In the genomic region with DNA sequence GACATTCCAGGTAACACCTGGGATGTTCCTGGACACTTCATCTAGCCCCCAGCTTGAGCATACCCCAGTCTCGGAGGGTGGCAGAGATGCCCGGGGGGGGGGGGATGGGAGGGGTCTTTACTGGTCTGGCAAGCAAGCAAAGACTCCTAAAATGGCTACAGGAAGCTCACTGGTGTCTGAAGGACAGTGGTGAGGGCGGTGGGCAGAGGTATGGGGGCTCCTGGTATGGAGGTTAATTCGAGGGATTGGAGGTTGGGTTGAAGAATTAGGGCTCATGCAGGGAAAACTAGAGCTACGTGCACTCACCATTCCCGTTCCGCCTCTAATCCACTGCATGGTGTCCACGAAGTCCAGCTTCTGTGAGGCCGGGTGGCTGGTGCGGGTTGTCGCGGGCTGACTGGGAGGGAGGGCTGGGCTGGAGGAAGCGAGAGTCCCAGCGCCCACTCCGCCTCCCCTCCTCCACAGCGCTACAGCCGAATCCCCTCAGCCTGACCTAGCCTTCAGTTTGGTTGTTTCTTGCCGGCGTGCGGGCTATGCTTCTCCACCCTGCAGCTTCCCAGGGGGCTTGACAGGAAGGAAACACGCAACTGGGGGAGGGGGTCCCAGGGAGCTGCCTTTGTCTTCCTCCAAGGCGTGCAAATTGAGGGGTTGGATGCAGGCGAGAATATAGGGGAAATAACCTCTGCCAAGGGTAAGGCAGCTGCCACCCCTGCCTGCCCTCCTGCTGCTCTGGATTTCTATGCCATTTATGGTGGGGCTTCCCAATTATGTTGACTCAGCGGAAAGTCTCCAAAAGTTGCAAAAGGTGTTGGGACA, we compare ENCODE assay signal across 9 mouse cellular contexts. TPM values are rescaled to one million over a fixed set of nuclear protein-coding genes. Genes with fewer than 3 reads are reported as not detected.
DNase-seq lines count a peak whose midpoint lies in the region; ATAC-seq and TF ChIP-seq lines count a peak whose summit lies in the region.
"Had no signal": no experiment of that assay in that cellular context is flagged by ENCODE, and none has a peak within 500 bp of the region (broad histone marks: within the 10 kb centered on the region; RNA-seq: fewer than 3 reads in every experiment).

TSS of gene Arhgef9 (minus strand) at position 753 of the 816 bp plus-strand sequence.

- WGBS in hindbrain, embryonic 15.5 days = 25% methylated on average over 19 of the region's 24 CpGs
- 10% methylated on average over 19 of the region's 24 CpGs for WGBS in liver, adult 2 months
- 18% methylated on average over 23 of the region's 24 CpGs for WGBS in olfactory bulb, adult 2 months

- H3K27ac ChIP-seq in gastrocnemius, adult 2 months = peak within 1 kb of the TSS; percentile 28; the same call in 1 of the 2 replicates
- peak within 1 kb of the TSS; percentile 85 for H3K27ac ChIP-seq in hindbrain, embryonic 15.5 days (replicated peaks)
- no peak within 1 kb of the TSS for H3K27ac ChIP-seq in liver, adult 2 months (replicated peaks; ENCODE audit: insufficient read depth, low read depth, low read length)
- H3K27ac ChIP-seq in olfactory bulb, adult 2 months (ENCODE audit: insufficient read depth, low read depth, low read length) = peak within 1 kb of the TSS; percentile 87

- peak within 1 kb of the TSS; percentile 61 for H3K4me2 ChIP-seq in hindbrain, embryonic 15.5 days

- intact Hi-C loops in gastrocnemius, adult 2 months (cut with DNase I) = no loop called here

- no peak for TF ChIP-seq CTCF in gastrocnemius, adult 2 months (IDR thresholded peaks at IDR 0.05)
- no peak for TF ChIP-seq CTCF in liver, adult 2 months (IDR thresholded peaks at IDR 0.05; ENCODE audit: low read depth, low read length)
- TF ChIP-seq CTCF in olfactory bulb, adult 2 months (IDR thresholded peaks at IDR 0.05; ENCODE audit: insufficient read depth, low read depth, low read length) = no peak

- H3K79me2 ChIP-seq in liver, adult 2 months (ENCODE audit: control insufficient read depth, insufficient read depth, low read length) = no peaks in the 10 kb centered on the region

- H3K36me3 ChIP-seq in hindbrain, embryonic 15.5 days = no peaks in the 10 kb centered on the region
- no peaks in the 10 kb centered on the region for H3K36me3 ChIP-seq in liver, adult 2 months (ENCODE audit: control insufficient read depth, insufficient read depth, low read length)

- H3K4me3 ChIP-seq in gastrocnemius, adult 2 months = peak within 1 kb of the TSS; percentile 71
- peak within 1 kb of the TSS; percentile 47 for H3K4me3 ChIP-seq in hindbrain, embryonic 15.5 days
- peak within 1 kb of the TSS; percentile 42; the same call in 1 of the 2 replicates for H3K4me3 ChIP-seq in liver, adult 2 months (ENCODE audit: insufficient read depth, low read depth, low read length)
- H3K4me3 ChIP-seq in olfactory bulb, adult 2 months (ENCODE audit: insufficient read depth, low read depth, low read length) = peak within 1 kb of the TSS; percentile 74

- TF ChIP-seq POLR2A in liver, adult 2 months (IDR thresholded peaks at IDR 0.05; ENCODE audit: extremely low read depth, insufficient read depth, low read length) = no peak
- no peak for TF ChIP-seq POLR2A in olfactory bulb, adult 2 months (IDR thresholded peaks at IDR 0.05; ENCODE audit: insufficient read depth, low read depth, low read length)

- H3K9me3 ChIP-seq in hindbrain, embryonic 15.5 days = no peaks in the 10 kb centered on the region

- no peak for DNase-seq in left cerebral cortex, adult 18-20 months (ENCODE audit: low spot score in 2 of 2)
- no peak for DNase-seq in left cerebral cortex, adult 11 months (ENCODE audit: low spot score)
- DNase-seq in cerebellum, adult 8-10 months = peak; percentile 21
- DNase-seq in gastrocnemius, adult 2 months = peak; percentile 17
- no peak for DNase-seq in liver, adult 2 months (ENCODE audit: extremely low read depth, low read depth, low spot score)
- no peak for DNase-seq in adipocyte (ENCODE audit: low spot score)

- ATAC-seq in hindbrain, embryonic 15.5 days (ENCODE audit: low FRiP score, low read depth) = peak; percentile 92
- ATAC-seq: Patski had no signal

- 0 out of 2 replicates have a peak, but pooled peaks cover 3% of the 10 kb centered on the region for H3K4me1 ChIP-seq in hindbrain, embryonic 15.5 days (replicated peaks)
- H3K4me1 ChIP-seq in liver, adult 2 months (ENCODE audit: control insufficient read depth, insufficient read depth, low read length) = no peaks in the 10 kb centered on the region
- H3K4me1 ChIP-seq in olfactory bulb, adult 2 months (ENCODE audit: control insufficient read depth, insufficient read depth, low read length) = no peaks in the 10 kb centered on the region

- H3K27me3 ChIP-seq in hindbrain, embryonic 15.5 days = no peaks in the 10 kb centered on the region
- H3K27me3 ChIP-seq in liver, adult 2 months (ENCODE audit: control insufficient read depth, insufficient read depth, low read length) = no peaks in the 10 kb centered on the region

- H3K9ac ChIP-seq in hindbrain, embryonic 15.5 days = peak within 1 kb of the TSS; percentile 55
- H3K9ac ChIP-seq in liver, adult 2 months (ENCODE audit: low read depth, low read length) = peak within 1 kb of the TSS; percentile 4; the same call in 1 of the 2 replicates

RNA-seq across cellular contexts. Expression of gene Arhgef9, which starts in this region (rescaled TPM):
- total RNA-seq in left cerebral cortex, adult 18-20 months (2021) = 100 to 1,000 TPM; 293 to 298 TPM
- 10 to 100 TPM; 11.6 to 15.4 TPM for total RNA-seq in gastrocnemius, adult 2 months (2021)
- 44.9 and 45.7 TPM in 2 replicates for polyA plus RNA-seq in hindbrain, embryonic 15.5 days (2015; fragmentation: Nextera tagmentation; extraction: Ambion mirVana)
- 1.3 and 4.3 TPM in 2 replicates for total RNA-seq in liver, adult 2 months (2014; rRNA removed)
- polyA plus RNA-seq in liver, adult 2 months (2012; rRNA removed) = 1.3 and 1.7 TPM in 2 replicates
- 190 TPM in 1 of 2 replicates, not detected in the other for polyA plus RNA-seq in olfactory bulb, adult 2 months (2012; ENCODE audit: insufficient read depth, insufficient read length, low replicate concordance, missing spikeins)

Comparison
In these comparisons a context has a peak if more than half of its experiments do, and no peak if none do; other contexts are left out.
1. RNA of gene Arhgef9 (total RNA-seq): 293 to 298 TPM in left cerebral cortex, adult 18-20 months; 11.6 to 15.4 TPM in gastrocnemius, adult 2 months and 1.3 to 4.3 TPM in liver, adult 2 months; every median in the first group is over 10 times any median in the second.
2. RNA of gene Arhgef9 (polyA plus RNA-seq): 190 TPM in olfactory bulb, adult 2 months and 44.9 to 45.7 TPM in hindbrain, embryonic 15.5 days; 1.3 to 1.7 TPM in liver, adult 2 months; every median in the first group is over 10 times any median in the second.
3. DNase-seq: peak in cerebellum, adult 8-10 months (single experiment) and gastrocnemius, adult 2 months (single experiment); none in left cerebral cortex, adult 18-20 months (0 of 2), left cerebral cortex, adult 11 months (single experiment), liver, adult 2 months (single experiment) and adipocyte (single experiment).
4. Peak in every context shown above with its lines, with median percentiles within 50 percentile points of each other: H3K4me3 ChIP-seq.